Mouse (Mus musculus): ENCODE measurements around the gene Cntn1. TPM values are rescaled to one million over a fixed set of nuclear protein-coding genes. Genes with fewer than 3 reads are reported as not detected.

Cntn1 gene
- polyA plus RNA-seq, 1 experiment from 2014 or later = 0.66 TPM

GRCm38 (mm10) chr15:92079416-92079815 is 28.5 kb downstream of the Cntn1 start:
- H3K4me1 ChIP-seq = no peaks in the 10 kb centered on the region
- no peaks in the 10 kb centered on the region for H3K36me3 ChIP-seq
- ATAC-seq (ENCODE audit: borderline replicate concordance, extremely low read depth, low FRiP score, low TSS enrichment) = no peak
- no peaks in the 10 kb centered on the region for H3K27me3 ChIP-seq
- no peaks in the 10 kb centered on the region for H3K9me3 ChIP-seq
- 63% methylated on average over 3 of the region's 3 CpGs for WGBS
- no peak overlapping the region for H3K9ac ChIP-seq
- H3K4me3 ChIP-seq = no peak overlapping the region
- no peak overlapping the region for H3K4me2 ChIP-seq
- H3K27ac ChIP-seq = no peak overlapping the region

- no peak overlapping the region for H3K27ac ChIP-seq
- no peaks in the 10 kb centered on the region for H3K36me3 ChIP-seq
- no peaks in the 10 kb centered on the region for H3K4me1 ChIP-seq
- 39% methylated on average over 1 of the region's 1 CpGs for WGBS
- H3K4me3 ChIP-seq = no peak overlapping the region
- H3K9me3 ChIP-seq = no peaks in the 10 kb centered on the region
- no peak for ATAC-seq (ENCODE audit: borderline replicate concordance, extremely low read depth, low FRiP score, low TSS enrichment)
- H3K4me2 ChIP-seq = no peak overlapping the region
- no peaks in the 10 kb centered on the region for H3K27me3 ChIP-seq
- H3K9ac ChIP-seq = no peak overlapping the region
Observed at GRCm38 (mm10) chr15:92085876-92086275, 34.9 kb downstream of the Cntn1 start.

- Histone ChIP-seq H3K36me3 (no peaks in the 10 kb centered on the region), H3K9me3 (no peaks in the 10 kb centered on the region), H3K9ac (no peak overlapping the region), H3K4me3 (no peak overlapping the region), H3K4me2 (no peak overlapping the region), H3K4me1 (no peaks in the 10 kb centered on the region), H3K27me3 (no peaks in the 10 kb centered on the region), H3K27ac (no peak overlapping the region)
- no peak for ATAC-seq (ENCODE audit: borderline replicate concordance, extremely low read depth, low FRiP score, low TSS enrichment)
- 39% methylated on average over 6 of the region's 6 CpGs for WGBS
Observed at GRCm38 (mm10) chr15:92087691-92088286, 36.8 kb downstream of the Cntn1 start.

GRCm38 (mm10) chr15:92090787-92091186 is 39.8 kb downstream of the Cntn1 start:
- WGBS = 59% methylated on average over 6 of the region's 6 CpGs
- Histone ChIP-seq H3K4me3 (no peak overlapping the region), H3K9ac (no peak overlapping the region), H3K27me3 (no peaks in the 10 kb centered on the region), H3K9me3 (no peaks in the 10 kb centered on the region), H3K27ac (no peak overlapping the region), H3K36me3 (no peaks in the 10 kb centered on the region), H3K4me1 (no peaks in the 10 kb centered on the region), H3K4me2 (no peak overlapping the region)
- no peak for ATAC-seq (ENCODE audit: borderline replicate concordance, extremely low read depth, low FRiP score, low TSS enrichment)

- Histone ChIP-seq H3K36me3 (no peaks in the 10 kb centered on the region), H3K9ac (no peak overlapping the region), H3K9me3 (no peaks in the 10 kb centered on the region), H3K4me1 (no peaks in the 10 kb centered on the region), H3K27me3 (no peaks in the 10 kb centered on the region), H3K4me2 (no peak overlapping the region), H3K4me3 (no peak overlapping the region), H3K27ac (no peak overlapping the region)
- ATAC-seq (ENCODE audit: borderline replicate concordance, extremely low read depth, low FRiP score, low TSS enrichment) = no peak
- WGBS = 70% methylated on average over 3 of the region's 3 CpGs
Observed at GRCm38 (mm10) chr15:92092041-92092440, 41.1 kb downstream of the Cntn1 start.

GRCm38 (mm10) chr15:92099410-92100174 is 48.6 kb downstream of the Cntn1 start:
- Histone ChIP-seq H3K4me2 (no peak overlapping the region), H3K4me3 (no peak overlapping the region), H3K36me3 (no peaks in the 10 kb centered on the region), H3K4me1 (no peaks in the 10 kb centered on the region), H3K27ac (no peak overlapping the region), H3K9ac (no peak overlapping the region), H3K9me3 (no peaks in the 10 kb centered on the region), H3K27me3 (no peaks in the 10 kb centered on the region)
- no peak for ATAC-seq (ENCODE audit: borderline replicate concordance, extremely low read depth, low FRiP score, low TSS enrichment)
- 48% methylated on average over 5 of the region's 5 CpGs for WGBS

GRCm38 (mm10) chr15:92101956-92102355 is 51.0 kb downstream of the Cntn1 start:
- Histone ChIP-seq H3K36me3 (no peaks in the 10 kb centered on the region), H3K9me3 (no peaks in the 10 kb centered on the region), H3K4me2 (no peak overlapping the region), H3K27ac (no peak overlapping the region), H3K27me3 (no peaks in the 10 kb centered on the region), H3K4me1 (no peaks in the 10 kb centered on the region), H3K4me3 (no peak overlapping the region), H3K9ac (no peak overlapping the region)
- WGBS = 42% methylated on average over 9 of the region's 9 CpGs
- no peak for ATAC-seq (ENCODE audit: borderline replicate concordance, extremely low read depth, low FRiP score, low TSS enrichment)

- Histone ChIP-seq H3K27me3 (no peaks in the 10 kb centered on the region), H3K27ac (no peak overlapping the region), H3K9me3 (no peaks in the 10 kb centered on the region), H3K4me2 (no peak overlapping the region), H3K36me3 (no peaks in the 10 kb centered on the region), H3K4me1 (no peaks in the 10 kb centered on the region), H3K4me3 (no peak overlapping the region), H3K9ac (no peak overlapping the region)
- no peak for ATAC-seq (ENCODE audit: borderline replicate concordance, extremely low read depth, low FRiP score, low TSS enrichment)
Observed at GRCm38 (mm10) chr15:92112455-92112854, 61.5 kb downstream of the Cntn1 start.

GRCm38 (mm10) chr15:92132936-92133335 is 82.0 kb downstream of the Cntn1 start:
- no peaks in the 10 kb centered on the region for H3K9me3 ChIP-seq
- no peaks in the 10 kb centered on the region for H3K27me3 ChIP-seq
- no peak overlapping the region for H3K4me3 ChIP-seq
- no peaks in the 10 kb centered on the region for H3K4me1 ChIP-seq
- ATAC-seq (ENCODE audit: borderline replicate concordance, extremely low read depth, low FRiP score, low TSS enrichment) = no peak
- H3K4me2 ChIP-seq = no peak overlapping the region
- 63% methylated on average over 3 of the region's 3 CpGs for WGBS
- H3K36me3 ChIP-seq = no peaks in the 10 kb centered on the region
- no peak overlapping the region for H3K27ac ChIP-seq
- no peak overlapping the region for H3K9ac ChIP-seq

- Histone ChIP-seq H3K27me3 (no peaks in the 10 kb centered on the region), H3K4me2 (no peak overlapping the region), H3K9ac (no peak overlapping the region), H3K4me3 (no peak overlapping the region), H3K4me1 (no peaks in the 10 kb centered on the region), H3K9me3 (no peaks in the 10 kb centered on the region), H3K36me3 (no peaks in the 10 kb centered on the region), H3K27ac (no peak overlapping the region)
- 70% methylated on average over 9 of the region's 9 CpGs for WGBS
- no peak for ATAC-seq (ENCODE audit: borderline replicate concordance, extremely low read depth, low FRiP score, low TSS enrichment)
Observed at GRCm38 (mm10) chr15:92134254-92134653, 83.3 kb downstream of the Cntn1 start.

- Histone ChIP-seq H3K4me1 (no peaks in the 10 kb centered on the region), H3K4me3 (no peak overlapping the region)
Observed at GRCm38 (mm10) chr15:92137026-92137425, 86.1 kb downstream of the Cntn1 start.

GRCm38 (mm10) chr15:92141972-92142371 is 91.0 kb downstream of the Cntn1 start:
- Histone ChIP-seq H3K4me2 (no peak overlapping the region), H3K4me3 (no peak overlapping the region), H3K27me3 (no peaks in the 10 kb centered on the region), H3K4me1 (no peaks in the 10 kb centered on the region), H3K27ac (no peak overlapping the region), H3K36me3 (no peaks in the 10 kb centered on the region), H3K9me3 (no peaks in the 10 kb centered on the region), H3K9ac (no peak overlapping the region)
- 73% methylated on average over 4 of the region's 4 CpGs for WGBS
- ATAC-seq (ENCODE audit: borderline replicate concordance, extremely low read depth, low FRiP score, low TSS enrichment) = no peak

More at GRCm38 (mm10) chr15:92137026-92137425, 86.1 kb downstream of the Cntn1 start:
- Histone ChIP-seq H3K9me3 (no peaks in the 10 kb centered on the region), H3K4me2 (no peak overlapping the region), H3K27me3 (no peaks in the 10 kb centered on the region), H3K36me3 (no peaks in the 10 kb centered on the region), H3K9ac (no peak overlapping the region), H3K27ac (no peak overlapping the region)
- 76% methylated on average over 6 of the region's 6 CpGs for WGBS
- no peak for ATAC-seq (ENCODE audit: borderline replicate concordance, extremely low read depth, low FRiP score, low TSS enrichment)
